Mouse (Mus musculus) myocyte (in vitro differentiated cells): ENCODE data around the gene Bcar3. TPM values are rescaled to one million over a fixed set of nuclear protein-coding genes. Genes with fewer than 3 reads are reported as not detected.

ENCODE experiments used
- H3K27me3 ChIP-seq: one replicate; pipeline ENCODE4 v1.6.1; 2011; ENCODE audit not compliant: control insufficient read depth, insufficient read depth, insufficient read length
- H3K36me3 ChIP-seq: one replicate; pipeline ENCODE4 v1.6.1; 2011; ENCODE audit not compliant: control insufficient read depth, insufficient read depth
- H3K4me2 ChIP-seq: one replicate; pipeline ENCODE4 v1.6.1; 2011; ENCODE audit warnings: low read depth, control low read depth
- H3K4me3 ChIP-seq: one replicate; pipeline ENCODE4 v1.5.1; 2011; ENCODE audit warnings: mild to moderate bottlenecking, control low read depth, moderate library complexity
- H3K79me2 ChIP-seq: one replicate; pipeline ENCODE4 v1.6.1; 2011; ENCODE audit not compliant: control insufficient read depth, insufficient read depth
- H3ac ChIP-seq: one replicate; pipeline ENCODE4 v1.6.1; 2011; ENCODE audit not compliant: control insufficient read depth, insufficient read length
- CEBPB ChIP-seq: IDR thresholded peaks from 2 replicates; pipeline ENCODE4 v1.6.1; 2011; ENCODE audit warnings: mild to moderate bottlenecking, moderate library complexity; ENCODE audit not compliant: poor library complexity, insufficient read depth, severe bottlenecking
- E2F4 ChIP-seq: IDR thresholded peaks from one replicate; pipeline ENCODE4 v1.6.1; 2011; ENCODE audit warnings: mild to moderate bottlenecking, control low read depth, moderate library complexity; ENCODE audit not compliant: insufficient read depth
- MAX ChIP-seq: IDR thresholded peaks from one replicate; pipeline ENCODE4 v1.6.1; 2011; ENCODE audit warnings: low read depth, mild to moderate bottlenecking, control low read depth
- MYOD1 ChIP-seq, 3 experiments: IDR thresholded peaks; one replicate each; pipeline ENCODE4 v1.6.1; 2011; ENCODE audit warnings: control low read depth in 2 of 3, low read depth in 2 of 3, mild to moderate bottlenecking in 2 of 3, moderate library complexity in 1 of 3; ENCODE audit not compliant: insufficient read length in 2 of 3, control insufficient read depth in 1 of 3
- MYOG ChIP-seq, 3 experiments: IDR thresholded peaks; one replicate each; pipeline ENCODE4 v1.6.1; 2011; ENCODE audit warnings: control low read depth in 2 of 3, low read depth in 2 of 3, mild to moderate bottlenecking in 2 of 3; ENCODE audit not compliant: insufficient read length in 2 of 3, control insufficient read depth in 1 of 3, insufficient read depth in 1 of 3
- POLR2A ChIP-seq: IDR thresholded peaks from one replicate; pipeline ENCODE4 v1.6.1; 2011; ENCODE audit warnings: low read depth, mild to moderate bottlenecking, control low read depth, moderate library complexity; ENCODE audit not compliant: insufficient read length
- POLR2AphosphoS2 ChIP-seq: IDR thresholded peaks from one replicate; pipeline ENCODE4 v1.6.1; 2011; ENCODE audit warnings: low read depth, control low read depth; ENCODE audit not compliant: insufficient read length
- REST ChIP-seq: IDR thresholded peaks from one replicate; pipeline ENCODE4 v1.6.1; 2011; ENCODE audit warnings: mild to moderate bottlenecking, control low read depth, moderate library complexity; ENCODE audit not compliant: insufficient read depth, insufficient read length
- SRF ChIP-seq: IDR thresholded peaks from one replicate; pipeline ENCODE4 v1.6.1; 2011; ENCODE audit warnings: low read depth; ENCODE audit not compliant: control insufficient read depth, insufficient read length
- TCF12 ChIP-seq: IDR thresholded peaks from one replicate; pipeline ENCODE4 v1.6.1; 2011; ENCODE audit warnings: mild to moderate bottlenecking, control low read depth; ENCODE audit not compliant: poor library complexity, insufficient read depth, severe bottlenecking
- TCF3 ChIP-seq: IDR thresholded peaks from one replicate; pipeline ENCODE4 v1.6.1; 2011; ENCODE audit warnings: low read depth, control low read depth; ENCODE audit not compliant: insufficient read length
- USF1 ChIP-seq: IDR thresholded peaks from one replicate; pipeline ENCODE4 v1.6.1; 2011; ENCODE audit warnings: low read depth, mild to moderate bottlenecking, control low read depth, moderate library complexity
- polyA plus RNA-seq: library from polyadenylated mRNA; unstranded; fragments of >200 nt; fragmentation: generic; extraction: Trizol; gene quantifications from one replicate; pipeline ENCODE4 v1.2.1, GENCODE M21; 2012; ENCODE audit warnings: missing spikeins

Gene Bcar3
- polyA plus RNA-seq, 1 experiment, result 21.4 TPM

GRCm38 (mm10) chr3:122292300-122293222 lies 1.4 kb upstream of the Bcar3 start:
- Histone ChIP-seq H3ac (peak overlapping the region; percentile 88), H3K4me2 (peak overlapping the region; percentile 99), H3K79me2 (no peaks in the 10 kb centered on the region), H3K27me3 (no peaks in the 10 kb centered on the region), H3K36me3 (no peaks in the 10 kb centered on the region), H3K4me3 (peak overlapping the region; percentile 55)
- peak; percentile 34 for TF ChIP-seq E2F4
- TF ChIP-seq MYOD1 (IDR thresholded peaks at IDR 0.05; ENCODE audit: control insufficient read depth in 1 of 3, insufficient read length in 2 of 3, low read depth in 2 of 3), result peak in 2 of 3 experiments; percentile 51 to 62
- peak; percentile 46; the same call in 1 of the 2 replicates for TF ChIP-seq CEBPB
- TF ChIP-seq MYOG (IDR thresholded peaks at IDR 0.05; ENCODE audit: control insufficient read depth in 1 of 3, insufficient read depth in 1 of 3, insufficient read length in 2 of 3, low read depth in 2 of 3), result peak in 1 of 3 experiments; percentile 58
- no peak for TF ChIP-seq MAX
- TF ChIP-seq TCF3, result no peak
- TF ChIP-seq POLR2A, result no peak

- no peak for TF ChIP-seq SRF
- no peak for TF ChIP-seq REST
- TF ChIP-seq MAX, result no peak
- no peak for TF ChIP-seq USF1
- no peak for TF ChIP-seq TCF12
- TF ChIP-seq POLR2A, result peak; percentile 70
- TF ChIP-seq MYOG (IDR thresholded peaks at IDR 0.05; ENCODE audit: control insufficient read depth in 1 of 3, insufficient read depth in 1 of 3, insufficient read length in 2 of 3, low read depth in 2 of 3), result peak in 1 of 3 experiments; percentile 7
- TF ChIP-seq TCF3, result no peak
- TF ChIP-seq MYOD1 (IDR thresholded peaks at IDR 0.05; ENCODE audit: control insufficient read depth in 1 of 3, insufficient read length in 2 of 3, low read depth in 2 of 3), result peak in 1 of 3 experiments; percentile 3
- TF ChIP-seq E2F4, result no peak
- TF ChIP-seq CEBPB, result no peak
- TF ChIP-seq POLR2AphosphoS2, result peak; percentile 26
- H3K36me3 ChIP-seq, result no peaks in the 10 kb centered on the region
- peak overlapping the region; percentile 24 for H3K4me2 ChIP-seq
- H3K27me3 ChIP-seq, result no peaks in the 10 kb centered on the region
- no peaks in the 10 kb centered on the region for H3K79me2 ChIP-seq
- peak overlapping the region; percentile 88 for H3ac ChIP-seq
- peak overlapping the region; percentile 55 for H3K4me3 ChIP-seq
Measured at GRCm38 (mm10) chr3:122293223-122293953, 548 bp upstream of the Bcar3 start.

- H3ac ChIP-seq, result no peak overlapping the region
- no peak overlapping the region for H3K4me2 ChIP-seq
- H3K4me3 ChIP-seq, result no peak overlapping the region
- no peak for TF ChIP-seq MAX
- no peak for TF ChIP-seq TCF3
- TF ChIP-seq MYOG (IDR thresholded peaks at IDR 0.05; ENCODE audit: control insufficient read depth in 1 of 3, insufficient read depth in 1 of 3, insufficient read length in 2 of 3, low read depth in 2 of 3), result peak in 1 of 3 experiments; percentile 17
- no peak for TF ChIP-seq SRF
- no peak for TF ChIP-seq POLR2A
- no peak for TF ChIP-seq POLR2AphosphoS2
- no peak for TF ChIP-seq CEBPB
- TF ChIP-seq TCF12, result no peak
- no peak for TF ChIP-seq E2F4
- H3K27me3 ChIP-seq, result no peaks in the 10 kb centered on the region
- H3K36me3 ChIP-seq, result no peaks in the 10 kb centered on the region
- H3K79me2 ChIP-seq, result no peaks in the 10 kb centered on the region
Measured at GRCm38 (mm10) chr3:122295511-122295910, 1.6 kb downstream of the Bcar3 start.

- TF ChIP-seq CEBPB, result peak; percentile 33; the same call in 1 of the 2 replicates
- no peak for TF ChIP-seq POLR2AphosphoS2
- H3K4me3 ChIP-seq, result no peak overlapping the region
- H3K79me2 ChIP-seq, result no peaks in the 10 kb centered on the region
- H3ac ChIP-seq, result no peak overlapping the region
- H3K36me3 ChIP-seq, result no peaks in the 10 kb centered on the region
- H3K27me3 ChIP-seq, result no peaks in the 10 kb centered on the region
- no peak overlapping the region for H3K4me2 ChIP-seq
Measured at GRCm38 (mm10) chr3:122296979-122297378, 3.0 kb downstream of the Bcar3 start.
